Mouse (Mus musculus): Measurements from ENCODE around the gene Gng13.
"Not testable (repeated sequence)": the region's sequence is repeated elsewhere in the genome, so short reads cannot be mapped to it uniquely, and the experiment has no call there.

The Gng13 gene

GRCm38 (mm10) chr17:25732082-25732481, 15.1 kb downstream of the Gng13 start:
- peak; percentile 93 for DNase-seq (ENCODE audit: low read depth, low spot score)

GRCm38 (mm10) chr17:25735246-25735645, 18.3 kb downstream of the Gng13 start:
- no peak for DNase-seq (ENCODE audit: low read depth, low spot score)

GRCm38 (mm10) chr17:25735745-25736144, 18.8 kb downstream of the Gng13 start, which contains the start of gene Mslnl:
Gene Mslnl, plus strand, starts transcription at chr17:25736042.
- no peak for DNase-seq (ENCODE audit: low read depth, low spot score)

GRCm38 (mm10) chr17:25738861-25739260, 21.9 kb downstream of the Gng13 start:
- no peak for DNase-seq (ENCODE audit: low read depth, low spot score)

- not testable (repeated sequence) for DNase-seq (ENCODE audit: low read depth, low spot score)
Measured at GRCm38 (mm10) chr17:25741471-25741870, 24.5 kb downstream of the Gng13 start.

- DNase-seq (ENCODE audit: low read depth, low spot score) = no peak
Measured at GRCm38 (mm10) chr17:25743831-25744230, 26.9 kb downstream of the Gng13 start.

- DNase-seq (ENCODE audit: low read depth, low spot score) = no peak
Measured at GRCm38 (mm10) chr17:25744311-25744710, 27.3 kb downstream of the Gng13 start.

GRCm38 (mm10) chr17:25748238-25748637, 31.3 kb downstream of the Gng13 start:
- no peak for DNase-seq (ENCODE audit: low read depth, low spot score)

- DNase-seq (ENCODE audit: low read depth, low spot score) = no peak
Measured at GRCm38 (mm10) chr17:25749314-25749713, 32.3 kb downstream of the Gng13 start.

- DNase-seq (ENCODE audit: low read depth, low spot score) = no peak
Measured at GRCm38 (mm10) chr17:25751446-25751845, 34.5 kb downstream of the Gng13 start.

GRCm38 (mm10) chr17:25754241-25754640, 37.3 kb downstream of the Gng13 start, which contains the start of gene Msln:
Gene Msln, minus strand, starts transcription at chr17:25754378.
- DNase-seq (ENCODE audit: low read depth, low spot score) = no peak

GRCm38 (mm10) chr17:25755086-25755485, 38.1 kb downstream of the Gng13 start:
- DNase-seq (ENCODE audit: low read depth, low spot score) = no peak

- DNase-seq (ENCODE audit: low read depth, low spot score) = no peak
Measured at GRCm38 (mm10) chr17:25755627-25756377, 38.8 kb downstream of the Gng13 start.

GRCm38 (mm10) chr17:25756378-25757242, 39.6 kb downstream of the Gng13 start:
- DNase-seq (ENCODE audit: low read depth, low spot score) = no peak

- DNase-seq (ENCODE audit: low read depth, low spot score) = no peak
Measured at GRCm38 (mm10) chr17:25757691-25758090, 40.7 kb downstream of the Gng13 start.

GRCm38 (mm10) chr17:25760148-25760547, 43.2 kb downstream of the Gng13 start:
- peak; percentile 71 for DNase-seq (ENCODE audit: low read depth, low spot score)

GRCm38 (mm10) chr17:25761561-25761970, 44.6 kb downstream of the Gng13 start:
- DNase-seq (ENCODE audit: low read depth, low spot score) = peak; percentile 86

- DNase-seq (ENCODE audit: low read depth, low spot score) = no peak
Measured at GRCm38 (mm10) chr17:25762591-25762990, 45.6 kb downstream of the Gng13 start.

- no peak for DNase-seq (ENCODE audit: low read depth, low spot score)
Measured at GRCm38 (mm10) chr17:25765886-25766285, 48.9 kb downstream of the Gng13 start.

Measured in brain, adult 2 months (tissue).